Comparison of ENCODE assay signal across 19 mouse cellular contexts in genomic region chr2:30589781-30590180, GRCm38 (mm10). TPM values are rescaled to one million over a fixed set of nuclear protein-coding genes. Genes with fewer than 3 reads are reported as not detected.
DNase-seq lines count a peak whose midpoint lies in the region; ATAC-seq and TF ChIP-seq lines count a peak whose summit lies in the region.
"Had no signal": no experiment of that assay in that cellular context is flagged by ENCODE, and none has a peak within 500 bp of the region (broad histone marks: within the 10 kb centered on the region; RNA-seq: fewer than 3 reads in every experiment).

No protein-coding gene starts in this region.

- H3K4me1 ChIP-seq in intestine, embryonic 14.5 days (replicated peaks; ENCODE audit: control insufficient read depth, insufficient read depth, low read length), result peaks cover 28% of the 10 kb centered on the region
- H3K4me1 ChIP-seq in intestine, postnatal 0 days (replicated peaks; ENCODE audit: control insufficient read depth, insufficient read depth, low read length), result no peaks in the 10 kb centered on the region
- peaks cover 56% of the 10 kb centered on the region for H3K4me1 ChIP-seq in midbrain, embryonic 10.5 days
- H3K4me1 ChIP-seq in midbrain, postnatal 0 days (ENCODE audit: insufficient read depth, low read length), result peaks cover 13% of the 10 kb centered on the region
- H3K4me1 ChIP-seq in midbrain, embryonic 13.5 days (replicated peaks), result peaks cover 36% of the 10 kb centered on the region

- TF ChIP-seq CTCF in intestine, postnatal 0 days (IDR thresholded peaks at IDR 0.05; ENCODE audit: low read depth), result no peak
- no peak for TF ChIP-seq CTCF in midbrain, postnatal 0 days (IDR thresholded peaks at IDR 0.05)

- ATAC-seq in intestine, embryonic 14.5 days (replicated peaks; ENCODE audit: low FRiP score, low TSS enrichment, low read depth), result no peak
- no peak for ATAC-seq in intestine, postnatal 0 days
- no peak for ATAC-seq in midbrain, postnatal 0 days (ENCODE audit: low FRiP score)
- ATAC-seq in midbrain, embryonic 13.5 days, result no peak
- ATAC-seq: CD4-positive, CD25-positive, alpha-beta regulatory T cell, adult 4 months; forebrain, embryonic 14.5 days; hindbrain, postnatal 0 days had no signal

- H3K36me3 ChIP-seq in intestine, embryonic 14.5 days (ENCODE audit: control insufficient read depth, insufficient read depth, low read length), result no peaks in the 10 kb centered on the region
- no peaks in the 10 kb centered on the region for H3K36me3 ChIP-seq in intestine, postnatal 0 days (ENCODE audit: control insufficient read depth, insufficient read depth)
- no peaks in the 10 kb centered on the region for H3K36me3 ChIP-seq in midbrain, embryonic 10.5 days
- H3K36me3 ChIP-seq in midbrain, postnatal 0 days (ENCODE audit: insufficient read depth, low read length), result no peaks in the 10 kb centered on the region
- H3K36me3 ChIP-seq in midbrain, embryonic 13.5 days, result no peaks in the 10 kb centered on the region
- H3K36me3 ChIP-seq: G1E; neural tube, embryonic 13.5 days had no signal

- H3K4me2 ChIP-seq in intestine, embryonic 14.5 days (ENCODE audit: low read length), result no peak overlapping the region
- no peak overlapping the region for H3K4me2 ChIP-seq in intestine, postnatal 0 days (replicated peaks; ENCODE audit: low read depth)
- no peak overlapping the region for H3K4me2 ChIP-seq in midbrain, postnatal 0 days (ENCODE audit: low read depth, low read length, poor library complexity, severe bottlenecking)
- no peak overlapping the region for H3K4me2 ChIP-seq in midbrain, embryonic 13.5 days (replicated peaks)
- H3K4me2 ChIP-seq: neural tube, embryonic 13.5 days had no signal

- H3K9ac ChIP-seq in intestine, embryonic 14.5 days (ENCODE audit: low read length), result no peak overlapping the region
- no peak overlapping the region for H3K9ac ChIP-seq in intestine, postnatal 0 days (ENCODE audit: low read depth, low read length)
- no peak overlapping the region for H3K9ac ChIP-seq in midbrain, postnatal 0 days (replicated peaks; ENCODE audit: low read length, poor library complexity, severe bottlenecking)
- H3K9ac ChIP-seq in midbrain, embryonic 13.5 days (replicated peaks), result no peak overlapping the region
- H3K9ac ChIP-seq: neural tube, embryonic 13.5 days had no signal

- H3K9me3 ChIP-seq in intestine, embryonic 14.5 days (ENCODE audit: control insufficient read depth, low read length), result no peaks in the 10 kb centered on the region
- H3K9me3 ChIP-seq in intestine, postnatal 0 days (ENCODE audit: control insufficient read depth), result no peaks in the 10 kb centered on the region
- H3K9me3 ChIP-seq in midbrain, embryonic 10.5 days (replicated peaks), result no peaks in the 10 kb centered on the region
- no peaks in the 10 kb centered on the region for H3K9me3 ChIP-seq in midbrain, postnatal 0 days (ENCODE audit: low read length)
- no peaks in the 10 kb centered on the region for H3K9me3 ChIP-seq in midbrain, embryonic 13.5 days
- H3K9me3 ChIP-seq: G1E; neural tube, embryonic 13.5 days had no signal

- H3K27ac ChIP-seq in intestine, embryonic 14.5 days (ENCODE audit: low read depth), result 0 out of 2 replicates have a peak overlapping the region, but pooled peaks have one; percentile 70
- H3K27ac ChIP-seq in intestine, postnatal 0 days (ENCODE audit: low read depth, low read length), result no peak overlapping the region
- H3K27ac ChIP-seq in midbrain, embryonic 10.5 days (replicated peaks), result 0 out of 2 replicates have a peak overlapping the region, but pooled peaks have one; percentile 28
- no peak overlapping the region for H3K27ac ChIP-seq in midbrain, postnatal 0 days (ENCODE audit: low read depth, low read length)
- no peak overlapping the region for H3K27ac ChIP-seq in midbrain, embryonic 13.5 days
- H3K27ac ChIP-seq: hindbrain, postnatal 0 days; neural tube, embryonic 13.5 days had no signal

- 74% methylated on average over 4 of the region's 4 CpGs for WGBS in intestine, embryonic 14.5 days
- 67% methylated on average over 4 of the region's 4 CpGs for WGBS in intestine, postnatal 0 days
- 87% methylated on average over 4 of the region's 4 CpGs for WGBS in midbrain, embryonic 10.5 days
- 82% methylated on average over 4 of the region's 4 CpGs for WGBS in midbrain, postnatal 0 days
- 86% methylated on average over 4 of the region's 4 CpGs for WGBS in midbrain, embryonic 13.5 days

- no peaks in the 10 kb centered on the region for H3K27me3 ChIP-seq in intestine, embryonic 14.5 days (replicated peaks; ENCODE audit: control insufficient read depth, insufficient read depth, low read length)
- H3K27me3 ChIP-seq in intestine, postnatal 0 days (replicated peaks; ENCODE audit: control insufficient read depth, insufficient read depth, low read length), result no peaks in the 10 kb centered on the region
- H3K27me3 ChIP-seq in midbrain, embryonic 10.5 days (ENCODE audit: low read depth, poor library complexity, severe bottlenecking), result no peaks in the 10 kb centered on the region
- H3K27me3 ChIP-seq in midbrain, postnatal 0 days (ENCODE audit: insufficient read depth, low read length), result no peaks in the 10 kb centered on the region
- no peaks in the 10 kb centered on the region for H3K27me3 ChIP-seq in midbrain, embryonic 13.5 days
- H3K27me3 ChIP-seq: neural tube, embryonic 13.5 days had no signal

- peak; percentile 10 for DNase-seq in cerebellum, adult 9-11 months
- DNase-seq in cerebellum, adult 9-10 months, result no peak
- DNase-seq in intestine, embryonic 14.5 days (ENCODE audit: low spot score), result no peak
- DNase-seq in midbrain, embryonic 10.5 days (ENCODE audit: low spot score), result no peak
- no peak for DNase-seq in midbrain, postnatal 0 days (ENCODE audit: low spot score)
- no peak for DNase-seq in adrenal gland, adult 2 months
- DNase-seq: cerebellum, adult 11 months; cerebellum, postnatal 36 days; layer of hippocampus, postnatal 36 days; liver; right cerebral cortex, postnatal 25 days; thymus, adult 2 months had no signal

- H3K4me3 ChIP-seq in intestine, embryonic 14.5 days (ENCODE audit: low read depth, low read length), result no peak overlapping the region
- no peak overlapping the region for H3K4me3 ChIP-seq in intestine, postnatal 0 days (ENCODE audit: low read depth, low read length)
- no peak overlapping the region for H3K4me3 ChIP-seq in midbrain, embryonic 10.5 days
- H3K4me3 ChIP-seq in midbrain, postnatal 0 days (ENCODE audit: low read depth, low read length), result no peak overlapping the region
- no peak overlapping the region for H3K4me3 ChIP-seq in midbrain, embryonic 13.5 days (replicated peaks)
- H3K4me3 ChIP-seq: neural tube, embryonic 13.5 days had no signal

RNA-seq across cellular contexts. Expression of gene Cstad, which starts 5.1 kb away (rescaled TPM):
- polyA plus RNA-seq in intestine, embryonic 14.5 days (2014; fragmentation: Nextera tagmentation; extraction: Ambion mirVana), result 0.99 and 1.1 TPM in 2 replicates
- 0.53 and 0.63 TPM in 2 replicates for polyA plus RNA-seq in intestine, postnatal 0 days (2015; fragmentation: Nextera tagmentation; extraction: Ambion mirVana)
- polyA plus RNA-seq in midbrain, embryonic 10.5 days (2016; fragmentation: Nextera tagmentation; extraction: Ambion mirVana), result 0.20 and 0.34 TPM in 2 replicates
- 0.55 and 2.2 TPM in 2 replicates for total RNA-seq in midbrain, postnatal 0 days (2014; rRNA removed)
- 0.64 and 0.70 TPM in 2 replicates for polyA plus RNA-seq in midbrain, postnatal 0 days (2015; fragmentation: Nextera tagmentation; extraction: Ambion mirVana)
- 1 to 10 TPM; 1.1 to 1.8 TPM for total RNA-seq in adrenal gland, adult 2 months (2021)
- polyA plus RNA-seq in adrenal gland, adult 2 months (2012; rRNA removed), result 0.29 and 0.30 TPM in 2 replicates
- 0.27 and 0.43 TPM in 2 replicates for polyA plus RNA-seq in midbrain, embryonic 13.5 days (2015; fragmentation: Nextera tagmentation; extraction: Ambion mirVana)
- polyA plus RNA-seq: G1E had no signal

Comparison
In these comparisons a context has a peak if more than half of its experiments do, and no peak if none do; other contexts are left out.
1. H3K27ac ChIP-seq: peak in intestine, embryonic 14.5 days (single experiment) and midbrain, embryonic 10.5 days (single experiment); none in intestine, postnatal 0 days (single experiment), midbrain, postnatal 0 days (single experiment) and midbrain, embryonic 13.5 days (single experiment).